Mouse (Mus musculus) liver, embryonic 12.5 days (tissue): ENCODE data around the gene Mpig6b. TPM values are rescaled to one million over a fixed set of nuclear protein-coding genes. Genes with fewer than 3 reads are reported as not detected.

Experiments
- ATAC-seq: fragments of 200-750 bp; cut with Nextera tagmentation; 2 replicates; pipeline ENCODE4 v1.8.0; 2017; ENCODE audit warnings: moderate number of reproducible peaks, mild to moderate bottlenecking, moderate library complexity
- H3K27ac ChIP-seq: fragments of 300-500 bp; sonication (generic); 2 replicates; pipeline ENCODE4 v1.5.1; 2016; ENCODE audit warnings: mild to moderate bottlenecking
- H3K27me3 ChIP-seq: fragments of 300-500 bp; sonication (generic); replicated peaks from 2 replicates; pipeline ENCODE4 v1.6.1; 2016; ENCODE audit warnings: mild to moderate bottlenecking, moderate library complexity
- H3K36me3 ChIP-seq: fragments of 300-500 bp; sonication (generic); 2 replicates; pipeline ENCODE4 v1.6.1; 2016; ENCODE audit warnings: mild to moderate bottlenecking, moderate library complexity
- H3K4me1 ChIP-seq: fragments of 300-500 bp; sonication (generic); 2 replicates; pipeline ENCODE4 v1.6.1; 2016
- H3K4me2 ChIP-seq: fragments of 300-500 bp; sonication (generic); 2 replicates; pipeline ENCODE4 v1.6.1; 2016; ENCODE audit warnings: mild to moderate bottlenecking, moderate library complexity
- H3K4me3 ChIP-seq: fragments of 300-500 bp; sonication (generic); 2 replicates; pipeline ENCODE4 v1.5.1; 2016; ENCODE audit warnings: mild to moderate bottlenecking, moderate library complexity
- H3K9ac ChIP-seq: fragments of 300-500 bp; sonication (generic); 2 replicates; pipeline ENCODE4 v1.6.1; 2016; ENCODE audit warnings: mild to moderate bottlenecking, moderate library complexity
- H3K9me3 ChIP-seq: fragments of 300-500 bp; sonication (generic); replicated peaks from 2 replicates; pipeline ENCODE4 v1.6.1; 2016; ENCODE audit warnings: mild to moderate bottlenecking, moderate library complexity
- WGBS: fragments of 180-500 bp; shearing (Covaris S2); methylation state at CpG from one replicate; pipeline ENCODE4 v1.1.7; 2016; ENCODE audit not compliant: insufficient replicate concordance; 5-methylcytosine and 5-hydroxymethylcytosine counted together
- polyA plus RNA-seq: library from polyadenylated mRNA; unstranded; fragments of >200 nt; fragmentation: Nextera tagmentation; extraction: Ambion mirVana; gene quantifications from 2 replicates; pipeline ENCODE4 v1.2.1, GENCODE M21; 2016

Mpig6b gene
- polyA plus RNA-seq, 1 experiment from 2014 or later = 8.7 TPM

- Histone ChIP-seq H3K27me3 (peaks cover 9% of the 10 kb centered on the region), H3K9ac (no peak overlapping the region), H3K9me3 (no peaks in the 10 kb centered on the region), H3K27ac (peak overlapping the region; percentile 12; the same call in 1 of the 2 replicates), H3K4me3 (no peak overlapping the region), H3K4me2 (no peak overlapping the region), H3K36me3 (no peaks in the 10 kb centered on the region), H3K4me1 (peaks cover 46% of the 10 kb centered on the region)
- ATAC-seq = no peak
- WGBS = 78% methylated on average over 16 of the region's 16 CpGs
Measured at GRCm38 (mm10) chr17:35082841-35083576, 17.0 kb upstream of the Mpig6b start.

- peak overlapping the region; percentile 62 for H3K9ac ChIP-seq
Measured at GRCm38 (mm10) chr17:35080710-35081109, 14.7 kb upstream of the Mpig6b start.

GRCm38 (mm10) chr17:35080248-35080647 is 14.3 kb upstream of the Mpig6b start:
- Histone ChIP-seq H3K36me3 (no peaks in the 10 kb centered on the region), H3K27me3 (peaks cover 27% of the 10 kb centered on the region), H3K4me3 (peak overlapping the region; percentile 29), H3K4me2 (peak overlapping the region; percentile 70), H3K4me1 (peaks cover 62% of the 10 kb centered on the region), H3K9me3 (no peaks in the 10 kb centered on the region), H3K27ac (peak overlapping the region; percentile 83), H3K9ac (peak overlapping the region; percentile 62)
- ATAC-seq = peak; percentile 50
- WGBS = 20% methylated on average over 6 of the region's 6 CpGs

More at GRCm38 (mm10) chr17:35080710-35081109, 14.7 kb upstream of the Mpig6b start:
- Histone ChIP-seq H3K27me3 (peaks cover 27% of the 10 kb centered on the region), H3K27ac (peak overlapping the region; percentile 83), H3K4me1 (peaks cover 66% of the 10 kb centered on the region), H3K36me3 (no peaks in the 10 kb centered on the region), H3K4me2 (peak overlapping the region; percentile 70), H3K4me3 (no peak overlapping the region), H3K9me3 (no peaks in the 10 kb centered on the region)
- ATAC-seq = no peak
- 87% methylated on average over 4 of the region's 4 CpGs for WGBS

GRCm38 (mm10) chr17:35079778-35080177 is 13.8 kb upstream of the Mpig6b start:
- Histone ChIP-seq H3K36me3 (no peaks in the 10 kb centered on the region), H3K9me3 (no peaks in the 10 kb centered on the region), H3K4me2 (peak overlapping the region; percentile 70), H3K4me3 (peak overlapping the region; percentile 29), H3K27ac (peak overlapping the region; percentile 83), H3K4me1 (peaks cover 57% of the 10 kb centered on the region), H3K27me3 (peaks cover 31% of the 10 kb centered on the region), H3K9ac (peak overlapping the region; percentile 62)
- ATAC-seq = peak; percentile 97
- 6% methylated on average over 9 of the region's 9 CpGs for WGBS

- H3K4me1 ChIP-seq = peaks cover 60% of the 10 kb centered on the region
- no peak within 1 kb of the TSS; the same call in 1 of the 2 replicates for H3K9ac ChIP-seq
- ATAC-seq = no peak
- peaks cover 40% of the 10 kb centered on the region for H3K27me3 ChIP-seq
- H3K27ac ChIP-seq = peak within 1 kb of the TSS; percentile 83; the same call in 1 of the 2 replicates
- no peaks in the 10 kb centered on the region for H3K36me3 ChIP-seq
- H3K9me3 ChIP-seq = no peaks in the 10 kb centered on the region
- WGBS = 19% methylated on average over 14 of the region's 14 CpGs
- H3K4me2 ChIP-seq = peak within 1 kb of the TSS; percentile 30
- H3K4me3 ChIP-seq = no peak within 1 kb of the TSS
Measured at GRCm38 (mm10) chr17:35077786-35078233, 11.8 kb upstream of the Mpig6b start, which contains the start of gene Ly6g6d. Gene Ly6g6d (minus strand): TSS chr17:35078065.

- Histone ChIP-seq H3K36me3 (no peaks in the 10 kb centered on the region), H3K9me3 (no peaks in the 10 kb centered on the region), H3K27ac (0 out of 2 replicates have a peak overlapping the region, but pooled peaks have one; percentile 2), H3K4me2 (peak overlapping the region; percentile 30; the same call in 1 of the 2 replicates), H3K27me3 (peaks cover 40% of the 10 kb centered on the region), H3K4me1 (peaks cover 60% of the 10 kb centered on the region), H3K9ac (no peak overlapping the region), H3K4me3 (no peak overlapping the region)
- 38% methylated on average over 2 of the region's 2 CpGs for WGBS
- ATAC-seq = no peak
Measured at GRCm38 (mm10) chr17:35077285-35077684, 11.3 kb upstream of the Mpig6b start.

GRCm38 (mm10) chr17:35076507-35077176 is 10.7 kb upstream of the Mpig6b start, which contains the start of gene Ly6g6e:
Gene Ly6g6e (plus strand): TSS chr17:35076902.
- no peaks in the 10 kb centered on the region for H3K9me3 ChIP-seq
- peak within 1 kb of the TSS; percentile 30 for H3K4me2 ChIP-seq
- no peak within 1 kb of the TSS for H3K9ac ChIP-seq
- H3K27me3 ChIP-seq = peaks cover 40% of the 10 kb centered on the region
- no peak for ATAC-seq
- peaks cover 57% of the 10 kb centered on the region for H3K4me1 ChIP-seq
- no peak within 1 kb of the TSS for H3K4me3 ChIP-seq
- no peaks in the 10 kb centered on the region for H3K36me3 ChIP-seq
- 0 out of 2 replicates have a peak within 1 kb of the TSS, but pooled peaks have one; percentile 2 for H3K27ac ChIP-seq
- 38% methylated on average over 10 of the region's 10 CpGs for WGBS

GRCm38 (mm10) chr17:35074097-35074496 is 8.1 kb upstream of the Mpig6b start:
- Histone ChIP-seq H3K4me1 (peaks cover 36% of the 10 kb centered on the region), H3K36me3 (no peaks in the 10 kb centered on the region), H3K4me2 (no peak overlapping the region), H3K27ac (no peak overlapping the region), H3K27me3 (peaks cover 46% of the 10 kb centered on the region), H3K4me3 (no peak overlapping the region), H3K9me3 (no peaks in the 10 kb centered on the region), H3K9ac (no peak overlapping the region)
- no peak for ATAC-seq
- 24% methylated on average over 17 of the region's 17 CpGs for WGBS

GRCm38 (mm10) chr17:35071454-35071853 is 5.5 kb upstream of the Mpig6b start:
- H3K27me3 ChIP-seq = peaks cover 54% of the 10 kb centered on the region
- ATAC-seq = no peak
- H3K4me1 ChIP-seq = peaks cover 13% of the 10 kb centered on the region
- no peak overlapping the region for H3K4me2 ChIP-seq
- no peaks in the 10 kb centered on the region for H3K9me3 ChIP-seq
- H3K9ac ChIP-seq = no peak overlapping the region
- no peak overlapping the region for H3K4me3 ChIP-seq
- WGBS = 73% methylated on average over 9 of the region's 9 CpGs
- no peaks in the 10 kb centered on the region for H3K36me3 ChIP-seq
- H3K27ac ChIP-seq = no peak overlapping the region

- Histone ChIP-seq H3K9me3 (no peaks in the 10 kb centered on the region), H3K9ac (no peak overlapping the region; the same call in 1 of the 2 replicates), H3K27ac (no peak overlapping the region), H3K4me2 (no peak overlapping the region), H3K27me3 (peaks cover 58% of the 10 kb centered on the region), H3K36me3 (no peaks in the 10 kb centered on the region), H3K4me3 (no peak overlapping the region), H3K4me1 (peaks cover 14% of the 10 kb centered on the region)
- no peak for ATAC-seq
- 45% methylated on average over 6 of the region's 6 CpGs for WGBS
Measured at GRCm38 (mm10) chr17:35070556-35071229, 4.7 kb upstream of the Mpig6b start.

- H3K27me3 ChIP-seq = peaks cover 67% of the 10 kb centered on the region
- H3K9me3 ChIP-seq = no peaks in the 10 kb centered on the region
- H3K4me3 ChIP-seq = no peak overlapping the region
- peaks cover 28% of the 10 kb centered on the region for H3K4me1 ChIP-seq
- no peak overlapping the region for H3K4me2 ChIP-seq
- no peak overlapping the region for H3K27ac ChIP-seq
- no peaks in the 10 kb centered on the region for H3K36me3 ChIP-seq
- no peak for ATAC-seq
- 67% methylated on average over 17 of the region's 17 CpGs for WGBS
- H3K9ac ChIP-seq = no peak overlapping the region
Measured at GRCm38 (mm10) chr17:35068213-35068914, 2.4 kb upstream of the Mpig6b start.
